Mouse (Mus musculus): ENCODE data around the gene Ctnnd2. TPM values are rescaled to one million over a fixed set of nuclear protein-coding genes. Genes with fewer than 3 reads are reported as not detected.

Ctnnd2 gene
- polyA plus RNA-seq, 1 experiment from 2014 or later, result 2.0 TPM

DNA sequence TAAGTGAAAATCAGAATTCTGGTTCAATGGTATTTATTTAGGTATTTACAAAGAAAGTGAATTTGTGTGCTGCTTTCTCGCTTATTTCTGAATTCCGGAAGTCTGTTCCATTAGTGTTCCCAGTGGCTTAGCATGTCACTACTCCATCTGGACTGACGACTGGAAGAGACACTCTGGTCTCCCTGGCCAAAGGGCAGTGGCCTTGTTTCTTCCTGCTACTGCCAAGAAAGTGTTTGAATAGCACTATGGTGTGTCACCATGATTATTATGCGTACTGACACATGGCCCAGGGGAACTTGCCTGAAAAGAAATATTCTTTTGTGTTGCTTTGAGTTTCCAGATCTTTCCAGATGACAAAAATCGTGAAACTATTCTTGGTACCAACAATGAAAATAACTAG, 266.7 kb downstream of the Ctnnd2 start:
- no peak overlapping the region for H3K4me3 ChIP-seq (replicated peaks)
- no peak overlapping the region for H3K27ac ChIP-seq
- WGBS, result 74% methylated on average over 5 of the region's 5 CpGs
- no peaks in the 10 kb centered on the region for H3K4me1 ChIP-seq (replicated peaks)
- no peaks in the 10 kb centered on the region for H3K27me3 ChIP-seq (replicated peaks)
- no peaks in the 10 kb centered on the region for H3K9me3 ChIP-seq
- no peaks in the 10 kb centered on the region for H3K36me3 ChIP-seq
- ATAC-seq, result no peak
- no peak overlapping the region for H3K9ac ChIP-seq
- no peak overlapping the region for H3K4me2 ChIP-seq (replicated peaks)

DNA sequence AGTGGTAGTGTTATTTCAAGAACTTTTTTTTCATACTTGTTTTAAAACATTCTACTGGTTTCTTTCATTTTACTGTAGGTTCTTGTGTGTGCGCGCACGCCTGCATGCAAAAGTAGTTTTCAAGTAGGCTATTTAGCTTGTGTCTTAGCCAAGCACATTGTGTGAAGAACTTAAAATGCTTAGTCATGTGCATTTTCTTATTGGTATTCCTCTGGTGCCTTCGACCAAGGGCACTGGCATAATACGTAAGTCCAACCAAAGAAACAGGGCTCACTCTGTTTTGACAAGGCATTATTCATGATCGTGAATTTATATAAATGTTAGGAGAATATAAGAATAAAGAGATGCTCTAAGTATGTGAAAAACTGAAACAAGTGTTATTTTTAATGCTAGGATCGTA, 278.4 kb downstream of the Ctnnd2 start:
- ATAC-seq, result no peak
- WGBS, result 82% methylated on average over 7 of the region's 7 CpGs
- Histone ChIP-seq H3K36me3 (no peaks in the 10 kb centered on the region), H3K9me3 (no peaks in the 10 kb centered on the region), H3K9ac (no peak overlapping the region), H3K27me3 (replicated peaks) (no peaks in the 10 kb centered on the region), H3K4me1 (replicated peaks) (no peaks in the 10 kb centered on the region), H3K27ac (no peak overlapping the region), H3K4me2 (replicated peaks) (no peak overlapping the region), H3K4me3 (replicated peaks) (no peak overlapping the region)

DNA sequence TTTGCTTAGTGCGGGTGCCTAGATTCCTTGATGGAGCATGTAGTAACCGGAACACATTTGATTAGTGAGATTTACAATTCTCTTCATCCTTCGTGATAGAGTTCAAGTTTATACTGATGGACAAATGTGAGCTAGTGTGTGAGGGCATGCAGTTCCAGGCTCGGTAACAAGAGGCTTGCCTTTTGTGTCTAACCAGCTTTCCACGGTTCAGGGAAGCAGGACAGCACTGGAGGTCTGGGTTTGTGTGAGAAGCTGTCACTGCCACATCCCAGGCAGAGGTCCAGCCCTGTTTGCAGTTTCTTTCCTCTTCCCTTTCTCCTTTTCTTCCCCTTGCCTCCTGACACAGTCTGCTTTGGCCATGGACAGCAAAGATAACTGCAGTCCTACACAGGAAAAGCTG, 279.5 kb downstream of the Ctnnd2 start:
- Histone ChIP-seq H3K9ac (no peak overlapping the region), H3K4me2 (replicated peaks) (no peak overlapping the region), H3K27ac (no peak overlapping the region), H3K9me3 (no peaks in the 10 kb centered on the region), H3K27me3 (replicated peaks) (no peaks in the 10 kb centered on the region), H3K4me1 (replicated peaks) (no peaks in the 10 kb centered on the region), H3K4me3 (replicated peaks) (no peak overlapping the region), H3K36me3 (no peaks in the 10 kb centered on the region)
- ATAC-seq, result no peak
- WGBS, result 62% methylated on average over 5 of the region's 5 CpGs

DNA sequence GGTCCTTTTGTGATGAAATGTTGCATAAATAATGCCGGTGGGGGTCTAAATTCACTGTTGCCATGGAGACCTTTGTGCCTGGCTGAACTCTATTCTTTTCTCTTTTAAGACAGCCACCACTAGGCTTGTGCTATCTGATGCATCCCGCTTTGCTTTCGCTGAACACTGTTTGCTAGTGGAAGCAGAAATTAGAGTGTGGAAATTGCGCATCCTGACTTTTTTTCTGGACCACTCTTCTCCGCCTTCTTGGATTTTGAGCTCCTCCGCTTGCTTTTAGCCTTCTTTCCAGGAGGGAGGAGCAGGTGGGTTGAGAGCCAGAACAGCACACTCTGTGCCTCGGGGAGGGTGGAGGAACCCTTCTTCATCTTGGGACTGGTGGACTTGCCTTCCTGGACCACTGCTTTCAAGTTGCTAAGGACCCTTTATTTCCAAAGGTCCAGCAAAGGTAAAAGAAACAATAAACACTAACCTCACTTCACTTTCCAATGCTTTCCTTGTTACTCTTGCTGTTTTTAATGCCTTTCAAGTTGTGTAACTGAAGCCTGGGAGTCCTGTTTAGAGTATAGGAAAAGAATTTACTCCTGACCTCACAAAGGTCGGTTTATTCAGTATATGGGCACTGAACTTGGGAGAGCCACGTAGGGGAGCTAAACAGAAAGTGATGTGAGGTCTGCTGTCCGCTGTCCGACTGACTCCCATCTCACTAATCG, 285.3 kb downstream of the Ctnnd2 start:
- no peak for ATAC-seq
- Histone ChIP-seq H3K27me3 (replicated peaks) (no peaks in the 10 kb centered on the region), H3K9me3 (no peaks in the 10 kb centered on the region), H3K9ac (no peak overlapping the region), H3K4me3 (replicated peaks) (no peak overlapping the region), H3K27ac (no peak overlapping the region), H3K4me1 (replicated peaks) (no peaks in the 10 kb centered on the region), H3K36me3 (no peaks in the 10 kb centered on the region), H3K4me2 (replicated peaks) (no peak overlapping the region)
- 60% methylated on average over 12 of the region's 12 CpGs for WGBS

DNA sequence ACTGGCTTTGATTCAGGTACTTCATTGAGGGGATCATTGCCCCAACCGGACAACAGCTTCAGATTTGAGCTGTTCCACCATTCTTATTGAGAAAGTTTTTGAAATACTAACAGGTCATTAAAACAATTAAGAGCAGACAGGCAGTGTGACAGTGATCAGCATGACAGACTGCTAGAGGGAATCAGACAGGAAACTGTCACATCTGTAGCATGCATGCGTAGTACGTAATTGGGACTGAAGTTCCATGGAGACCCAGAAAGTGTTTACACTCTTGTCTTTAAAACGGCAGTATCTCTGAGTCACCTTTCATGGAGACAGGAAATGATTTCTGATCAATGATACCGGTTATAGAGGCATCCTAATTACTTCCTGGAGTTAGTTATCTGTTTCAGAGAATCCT, 286.3 kb downstream of the Ctnnd2 start:
- no peaks in the 10 kb centered on the region for H3K9me3 ChIP-seq
- H3K27ac ChIP-seq, result no peak overlapping the region
- no peaks in the 10 kb centered on the region for H3K27me3 ChIP-seq (replicated peaks)
- H3K4me3 ChIP-seq (replicated peaks), result no peak overlapping the region
- no peaks in the 10 kb centered on the region for H3K36me3 ChIP-seq
- ATAC-seq, result no peak
- no peak overlapping the region for H3K9ac ChIP-seq
- no peaks in the 10 kb centered on the region for H3K4me1 ChIP-seq (replicated peaks)
- H3K4me2 ChIP-seq (replicated peaks), result no peak overlapping the region
- WGBS, result 60% methylated on average over 5 of the region's 5 CpGs

DNA sequence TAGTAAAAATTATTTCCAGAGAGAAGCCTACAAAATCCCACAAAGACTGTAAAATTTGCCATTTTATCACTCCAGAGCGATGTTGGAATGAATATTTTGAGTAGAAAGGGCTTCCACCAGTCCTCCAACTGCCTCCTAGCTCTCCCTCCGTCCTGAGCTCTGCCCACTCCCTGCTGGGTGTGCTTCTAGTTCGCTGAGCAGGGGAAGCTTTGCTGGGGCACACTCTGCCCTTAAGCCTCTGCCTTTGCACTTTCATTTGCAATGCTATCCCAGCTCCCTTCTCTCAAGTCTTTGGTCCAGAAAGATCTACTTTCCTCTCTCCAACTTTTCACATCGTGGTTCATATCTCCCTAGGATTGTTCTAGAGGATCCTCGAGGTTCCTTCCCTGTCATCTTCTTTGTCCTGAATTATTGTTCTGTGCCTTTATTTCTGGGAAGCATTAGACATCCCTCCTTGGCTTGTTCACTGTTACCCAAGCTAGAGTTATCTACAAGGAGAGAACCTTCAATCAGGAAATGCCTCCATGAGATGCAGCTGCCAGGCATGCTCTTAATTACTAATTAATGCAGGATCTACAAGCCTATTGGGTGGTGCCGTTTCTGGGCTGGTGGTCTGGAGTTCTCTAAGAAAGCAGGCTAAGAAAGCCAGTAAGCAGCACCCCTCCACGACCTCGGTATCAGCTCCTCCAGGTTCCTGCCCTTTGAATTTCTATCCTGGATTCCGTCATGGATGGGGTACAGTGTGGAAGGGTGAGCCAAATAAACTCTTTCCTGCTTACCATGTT, 288.1 kb downstream of the Ctnnd2 start:
- no peak overlapping the region for H3K4me2 ChIP-seq (replicated peaks)
- H3K4me3 ChIP-seq (replicated peaks), result no peak overlapping the region
- H3K27ac ChIP-seq, result no peak overlapping the region
- no peak overlapping the region for H3K9ac ChIP-seq
- H3K36me3 ChIP-seq, result no peaks in the 10 kb centered on the region
- ATAC-seq, result no peak
- WGBS, result 58% methylated on average over 9 of the region's 9 CpGs
- no peaks in the 10 kb centered on the region for H3K4me1 ChIP-seq (replicated peaks)
- no peaks in the 10 kb centered on the region for H3K9me3 ChIP-seq
- no peaks in the 10 kb centered on the region for H3K27me3 ChIP-seq (replicated peaks)

DNA sequence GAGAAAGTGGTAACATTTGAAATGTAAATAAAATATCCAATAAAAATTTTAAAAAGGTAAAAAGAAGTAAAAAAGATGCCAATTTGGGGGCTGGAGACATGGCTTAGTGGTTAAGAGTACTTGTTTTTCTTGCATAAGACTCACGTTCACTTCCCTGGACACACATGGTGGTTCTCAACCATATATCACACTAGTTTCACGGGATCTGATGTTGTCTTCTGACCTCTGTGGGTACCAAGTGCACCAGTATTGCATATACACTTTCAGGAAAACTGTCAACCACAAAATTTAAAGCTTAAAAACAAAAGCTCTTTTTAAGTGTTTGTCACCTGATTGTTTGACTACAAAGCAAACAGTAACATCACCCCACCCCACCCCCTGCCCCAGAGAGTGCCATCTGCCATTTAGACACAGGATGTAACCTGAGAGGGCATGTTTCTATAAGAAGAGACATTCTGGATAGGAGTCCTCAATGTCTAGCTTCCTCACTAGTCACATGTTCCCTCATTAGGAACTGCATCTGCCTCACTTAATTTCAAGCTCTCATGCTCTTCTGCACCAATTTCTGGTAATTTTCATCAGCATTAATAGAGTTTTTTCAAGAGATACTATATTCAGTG, 290.5 kb downstream of the Ctnnd2 start:
- H3K4me2 ChIP-seq (replicated peaks), result no peak overlapping the region
- H3K4me3 ChIP-seq (replicated peaks), result no peak overlapping the region
- no peak for ATAC-seq
- H3K9ac ChIP-seq, result no peak overlapping the region
- WGBS, result 50% methylated on average over 2 of the region's 2 CpGs
- no peak overlapping the region for H3K27ac ChIP-seq
- H3K36me3 ChIP-seq, result no peaks in the 10 kb centered on the region
- no peaks in the 10 kb centered on the region for H3K4me1 ChIP-seq (replicated peaks)
- H3K9me3 ChIP-seq, result no peaks in the 10 kb centered on the region
- H3K27me3 ChIP-seq (replicated peaks), result no peaks in the 10 kb centered on the region

DNA sequence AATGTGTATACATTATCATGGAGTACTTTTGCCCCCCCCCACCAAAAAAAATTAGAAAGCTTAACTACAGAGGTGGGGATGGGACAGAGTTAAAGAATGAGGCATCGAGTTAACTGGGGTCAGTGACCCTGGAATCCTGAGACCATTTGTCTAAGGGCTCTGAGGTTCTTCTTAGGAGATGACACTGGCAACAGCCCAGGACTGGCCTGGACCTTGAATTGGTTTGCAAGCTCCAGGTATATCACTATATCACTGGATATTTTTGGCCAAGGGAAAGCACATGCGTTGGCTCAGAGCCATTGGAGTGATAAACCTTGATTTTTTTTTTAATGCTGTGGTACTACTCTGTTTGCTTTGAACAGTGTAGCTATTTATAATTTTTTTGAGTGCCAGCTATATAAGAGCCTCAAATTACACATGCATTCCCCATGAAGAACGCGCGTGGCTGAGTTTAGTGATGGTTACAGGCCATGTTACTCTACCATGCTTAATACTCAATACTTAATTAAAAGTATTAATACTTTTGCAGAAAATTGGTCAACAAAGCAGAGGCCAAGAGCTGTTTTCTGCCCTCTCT, 291.2 kb downstream of the Ctnnd2 start:
- Histone ChIP-seq H3K27me3 (replicated peaks) (no peaks in the 10 kb centered on the region), H3K4me2 (replicated peaks) (no peak overlapping the region), H3K9me3 (no peaks in the 10 kb centered on the region), H3K36me3 (no peaks in the 10 kb centered on the region), H3K4me3 (replicated peaks) (no peak overlapping the region), H3K9ac (no peak overlapping the region), H3K4me1 (replicated peaks) (no peaks in the 10 kb centered on the region), H3K27ac (no peak overlapping the region)
- ATAC-seq, result no peak
- 77% methylated on average over 5 of the region's 5 CpGs for WGBS

DNA sequence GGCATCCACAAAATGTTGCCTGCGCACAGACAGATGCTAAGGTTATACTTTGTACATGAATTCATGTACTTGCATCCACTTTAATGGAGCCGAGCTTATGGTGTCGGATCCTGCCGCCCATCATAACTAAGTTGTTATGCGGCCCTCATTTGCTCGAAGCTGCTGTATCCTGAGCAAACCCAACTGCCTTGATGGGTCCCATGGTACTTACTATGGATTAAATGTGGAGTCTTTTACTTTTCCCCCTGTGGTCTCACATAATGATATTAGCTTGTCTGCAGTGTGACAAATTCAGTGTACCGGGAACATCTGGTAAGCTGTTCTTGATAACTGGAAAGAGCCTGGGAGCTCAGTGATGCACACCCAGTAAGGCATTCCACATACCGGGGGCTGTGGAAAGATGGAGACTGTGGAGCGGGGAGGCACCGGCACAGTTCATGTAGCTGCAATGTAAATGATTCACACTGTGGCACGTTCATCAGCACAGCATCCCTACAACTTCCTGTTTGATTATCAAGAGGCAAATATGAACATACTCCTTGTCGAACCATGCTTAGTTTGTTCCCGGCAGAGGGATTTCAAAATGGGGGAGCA, 294.7 kb downstream of the Ctnnd2 start:
- ATAC-seq, result no peak
- Histone ChIP-seq H3K9me3 (no peaks in the 10 kb centered on the region), H3K4me1 (replicated peaks) (no peaks in the 10 kb centered on the region), H3K27ac (no peak overlapping the region), H3K4me3 (replicated peaks) (no peak overlapping the region), H3K36me3 (no peaks in the 10 kb centered on the region), H3K4me2 (replicated peaks) (no peak overlapping the region), H3K9ac (no peak overlapping the region), H3K27me3 (replicated peaks) (no peaks in the 10 kb centered on the region)
- WGBS, result 84% methylated on average over 13 of the region's 13 CpGs

DNA sequence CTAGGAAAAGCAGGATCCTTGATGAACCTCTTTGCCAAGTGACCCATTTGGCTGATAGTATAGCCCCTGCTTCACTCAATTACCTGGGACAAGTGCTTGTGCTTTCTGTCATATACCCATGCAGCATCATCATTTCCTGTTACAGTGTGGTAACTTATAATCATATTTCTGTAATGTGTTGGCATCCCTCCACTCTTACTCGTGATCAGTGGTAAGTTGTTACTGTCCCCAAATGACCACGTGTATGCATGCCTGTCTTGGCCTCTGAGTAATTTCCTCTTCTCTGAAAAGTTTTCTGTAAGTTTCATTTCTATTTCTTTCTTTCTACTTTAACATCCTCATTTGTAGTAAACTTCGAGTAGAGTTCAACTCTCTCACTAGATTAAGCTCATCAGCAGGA, 296.4 kb downstream of the Ctnnd2 start:
- Histone ChIP-seq H3K36me3 (no peaks in the 10 kb centered on the region), H3K9me3 (no peaks in the 10 kb centered on the region), H3K27ac (no peak overlapping the region), H3K4me3 (replicated peaks) (no peak overlapping the region), H3K9ac (no peak overlapping the region), H3K4me2 (replicated peaks) (no peak overlapping the region), H3K4me1 (replicated peaks) (no peaks in the 10 kb centered on the region), H3K27me3 (replicated peaks) (no peaks in the 10 kb centered on the region)
- ATAC-seq, result no peak
- 87% methylated on average over 3 of the region's 3 CpGs for WGBS

DNA sequence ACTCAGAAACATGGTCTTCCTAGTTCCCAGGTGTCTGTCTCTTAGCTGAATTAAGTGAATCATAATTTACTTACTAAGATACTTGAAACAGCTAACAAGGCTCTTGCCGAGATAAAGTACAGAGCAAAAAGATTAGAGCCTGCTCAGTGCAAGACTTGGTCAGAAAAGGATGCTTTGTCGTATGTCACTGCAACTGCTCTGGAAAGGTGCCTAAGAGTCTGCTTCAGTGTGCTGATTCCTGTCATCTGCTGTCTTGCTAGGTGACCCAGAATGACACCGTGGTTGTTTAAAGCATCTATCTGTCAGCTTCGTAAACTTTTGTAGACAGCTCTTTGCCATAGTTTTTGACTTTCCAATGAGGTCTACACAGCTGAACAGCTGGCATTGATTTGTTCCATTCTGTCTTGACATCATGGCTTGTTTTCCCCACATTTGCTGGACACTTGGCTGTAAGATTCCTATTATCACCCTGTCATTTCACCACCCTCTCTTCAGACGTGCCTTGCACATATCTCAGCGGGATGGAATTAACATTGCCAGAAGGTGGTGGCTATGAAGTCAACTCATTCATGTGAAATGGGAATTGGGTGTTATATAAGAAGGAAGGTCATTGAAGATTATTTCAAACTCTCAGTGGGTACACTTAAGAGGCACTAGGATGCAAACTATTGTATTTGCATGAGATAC, 299.0 kb downstream of the Ctnnd2 start:
- WGBS, result 73% methylated on average over 6 of the region's 6 CpGs
- H3K36me3 ChIP-seq, result no peaks in the 10 kb centered on the region
- no peak overlapping the region for H3K27ac ChIP-seq
- no peak for ATAC-seq
- no peak overlapping the region for H3K4me3 ChIP-seq (replicated peaks)
- no peaks in the 10 kb centered on the region for H3K4me1 ChIP-seq (replicated peaks)
- no peak overlapping the region for H3K4me2 ChIP-seq (replicated peaks)
- no peaks in the 10 kb centered on the region for H3K27me3 ChIP-seq (replicated peaks)
- no peak overlapping the region for H3K9ac ChIP-seq
- H3K9me3 ChIP-seq, result no peaks in the 10 kb centered on the region

DNA sequence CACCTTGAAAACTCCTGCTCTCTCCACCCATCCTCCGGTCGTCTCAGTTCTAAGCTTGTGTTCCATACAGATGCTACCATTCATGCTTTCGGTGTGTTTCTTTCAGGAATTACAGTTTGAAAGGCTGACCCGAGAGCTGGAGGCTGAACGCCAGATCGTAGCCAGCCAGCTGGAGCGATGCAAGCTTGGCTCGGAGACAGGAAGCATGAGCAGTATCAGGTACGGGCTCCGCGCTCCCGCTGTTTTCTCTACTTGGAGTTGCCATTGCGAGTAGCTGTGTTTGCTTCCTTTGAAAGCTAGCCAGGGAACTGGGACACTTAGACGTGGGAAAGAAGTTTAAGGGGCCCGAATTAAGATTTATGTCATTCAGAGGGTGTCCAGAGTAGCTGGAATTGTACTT, 308.3 kb downstream of the Ctnnd2 start:
- no peak overlapping the region for H3K27ac ChIP-seq
- no peak overlapping the region for H3K9ac ChIP-seq
- H3K36me3 ChIP-seq, result no peaks in the 10 kb centered on the region
- WGBS, result 52% methylated on average over 15 of the region's 15 CpGs
- H3K27me3 ChIP-seq (replicated peaks), result no peaks in the 10 kb centered on the region
- no peaks in the 10 kb centered on the region for H3K4me1 ChIP-seq (replicated peaks)
- no peaks in the 10 kb centered on the region for H3K9me3 ChIP-seq
- no peak overlapping the region for H3K4me3 ChIP-seq (replicated peaks)
- ATAC-seq, result no peak
- H3K4me2 ChIP-seq (replicated peaks), result no peak overlapping the region
